Comparison of ENCODE assay signal across 32 mouse cellular contexts in the genomic region with DNA sequence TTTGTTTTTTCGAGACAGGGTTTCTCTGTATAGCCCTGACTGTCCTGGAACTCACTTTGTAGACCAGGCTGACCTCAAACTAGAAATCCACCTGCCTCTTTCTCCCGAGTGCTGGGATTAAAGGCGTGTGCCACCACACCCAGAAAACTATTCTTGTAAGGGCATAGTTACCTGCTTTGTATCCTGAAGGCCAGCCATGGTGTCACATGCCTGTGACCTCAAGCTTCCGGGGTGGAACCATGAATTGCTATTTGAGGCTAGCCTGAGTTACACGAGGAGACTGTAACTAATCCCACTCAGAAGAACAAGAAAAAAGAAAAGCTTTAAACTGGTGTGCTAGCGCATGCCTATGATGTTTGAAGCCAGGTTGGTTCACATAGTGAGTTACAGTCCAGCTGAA. TPM values are rescaled to one million over a fixed set of nuclear protein-coding genes. Genes with fewer than 3 reads are reported as not detected.
DNase-seq lines count a peak whose midpoint lies in the region; ATAC-seq and TF ChIP-seq lines count a peak whose summit lies in the region.
"Had no signal": no experiment of that assay in that cellular context is flagged by ENCODE, and none has a peak within 500 bp of the region (broad histone marks: within the 10 kb centered on the region; RNA-seq: fewer than 3 reads in every experiment).

No protein-coding gene starts in this region.

- H3K36me3 ChIP-seq in ES-E14 (ENCODE audit: control insufficient read depth, insufficient read depth, low read length, poor library complexity, severe bottlenecking), result peaks cover 46% of the 10 kb centered on the region
- peaks cover 45% of the 10 kb centered on the region for H3K36me3 ChIP-seq in midbrain, embryonic 16.5 days (ENCODE audit: control insufficient read depth, insufficient read depth, low read length)

- H3K9ac ChIP-seq in ES-E14 (ENCODE audit: insufficient read depth, low read depth, low read length, poor library complexity, severe bottlenecking), result no peak overlapping the region; the same call in 1 of the 2 replicates
- no peak overlapping the region for H3K9ac ChIP-seq in midbrain, embryonic 16.5 days (ENCODE audit: low read depth, low read length)
- H3K9ac ChIP-seq: embryonic facial prominence, embryonic 13.5 days; embryonic facial prominence, embryonic 15.5 days; forebrain, embryonic 12.5 days had no signal

- H3K9me3 ChIP-seq in ES-E14 (ENCODE audit: control insufficient read depth, insufficient read depth, low read depth, low read length), result no peaks in the 10 kb centered on the region
- no peaks in the 10 kb centered on the region for H3K9me3 ChIP-seq in midbrain, embryonic 16.5 days (replicated peaks; ENCODE audit: control insufficient read depth, low read length, poor library complexity, severe bottlenecking)
- H3K9me3 ChIP-seq: embryonic facial prominence, embryonic 13.5 days; embryonic facial prominence, embryonic 15.5 days; forebrain, embryonic 10.5 days; forebrain, embryonic 12.5 days had no signal

- no peaks in the 10 kb centered on the region for H3K27me3 ChIP-seq in midbrain, embryonic 16.5 days (ENCODE audit: control insufficient read depth, insufficient read depth, low read depth, low read length)
- H3K27me3 ChIP-seq: CH12.LX; embryonic facial prominence, embryonic 13.5 days; embryonic facial prominence, embryonic 15.5 days; forebrain, embryonic 12.5 days had no signal

- no peak for ATAC-seq in midbrain, embryonic 16.5 days
- ATAC-seq: CD4-positive, CD25-positive, alpha-beta regulatory T cell, adult 4 months; forebrain, embryonic 14.5 days; forebrain, embryonic 16.5 days had no signal

- intact Hi-C loops in heart, postnatal 10 days (cut with DNase I), result no loop called here

- peak overlapping the region; percentile 27; the same call in 1 of the 2 replicates for H3K27ac ChIP-seq in ES-E14 (ENCODE audit: insufficient read depth, low read depth, low read length, poor library complexity, severe bottlenecking)
- H3K27ac ChIP-seq in midbrain, embryonic 16.5 days (ENCODE audit: low read length), result no peak overlapping the region
- H3K27ac ChIP-seq: embryonic facial prominence, embryonic 13.5 days; embryonic facial prominence, embryonic 15.5 days; forebrain, embryonic 10.5 days; forebrain, embryonic 12.5 days had no signal

- peak; percentile 25 for DNase-seq in heart, adult 11 months
- no peak for DNase-seq in heart, postnatal 10 days
- DNase-seq in ES-E14 (ENCODE audit: low read depth, low spot score), result no peak
- DNase-seq in ZHBTc4 (ENCODE audit: low read depth, low spot score), result peak; percentile 87
- DNase-seq in urinary bladder, postnatal 36 days (ENCODE audit: low spot score in 2 of 2), result no peak
- DNase-seq: adrenal gland, adult 2 months; adrenal gland, postnatal 10 days; adrenal gland, postnatal 25 days; B cell, adult 2 months; cerebellum, adult 11 months; cerebellum, adult 18-20 months; cerebellum, adult 8-10 months; cerebellum, adult 9-11 months; cerebellum, postnatal 14 days; cerebellum, postnatal 36 days; embryo, embryonic 11 days had no signal

- H3K4me3 ChIP-seq in ES-E14 (ENCODE audit: insufficient read depth in 1 of 2, low read depth in 1 of 2, low read length in 2 of 2, poor library complexity in 1 of 2, severe bottlenecking in 1 of 2), result no peak overlapping the region
- no peak overlapping the region for H3K4me3 ChIP-seq in midbrain, embryonic 16.5 days (ENCODE audit: low read depth, low read length)
- H3K4me3 ChIP-seq: embryonic facial prominence, embryonic 13.5 days; embryonic facial prominence, embryonic 15.5 days; erythroblast, embryonic 14.5 days; forebrain, embryonic 10.5 days; forebrain, embryonic 12.5 days had no signal

- in situ Hi-C loops in ES-E14 (cut with MboI; ENCODE audit: low sequenced_read_pairs in 2 of 2, unreplicated experiment in 2 of 2), result no loop called here

- H3K4me2 ChIP-seq in midbrain, embryonic 16.5 days (ENCODE audit: low read length), result no peak overlapping the region
- H3K4me2 ChIP-seq: embryonic facial prominence, embryonic 13.5 days; embryonic facial prominence, embryonic 15.5 days; forebrain, embryonic 12.5 days had no signal

- H3K4me1 ChIP-seq in ES-E14 (ENCODE audit: control insufficient read depth in 2 of 2, insufficient read depth in 2 of 2, low read length in 2 of 2, poor library complexity in 1 of 2), result peaks cover 20 to 29% of the 10 kb centered on the region in 2 experiments
- H3K4me1 ChIP-seq in midbrain, embryonic 16.5 days (ENCODE audit: control insufficient read depth, insufficient read depth, low read length), result no peaks in the 10 kb centered on the region
- H3K4me1 ChIP-seq: embryonic facial prominence, embryonic 13.5 days; embryonic facial prominence, embryonic 15.5 days; forebrain, embryonic 10.5 days; forebrain, embryonic 12.5 days had no signal

- 88% methylated on average over 6 of the region's 6 CpGs for WGBS in midbrain, embryonic 16.5 days

TF ChIP-seq in ES-E14, 5 proteins besides CTCF, POLR2A, EP300 and RAD21:
- TF ChIP-seq CHD2 (IDR thresholded peaks at IDR 0.05; ENCODE audit: low read depth, low read length) (no peak), ZC3H11A (IDR thresholded peaks at IDR 0.05; ENCODE audit: borderline replicate concordance, low read depth, low read length) (no peak), ZNF384 (IDR thresholded peaks at IDR 0.05; ENCODE audit: low read depth, low read length) (no peak), HCFC1 (IDR thresholded peaks at IDR 0.05; ENCODE audit: borderline replicate concordance, insufficient read depth, low read length) (no peak), MAFK (IDR thresholded peaks at IDR 0.05; ENCODE audit: insufficient read depth, low read depth, low read length) (no peak)

RNA-seq across cellular contexts. Expression of gene Tmprss12, which starts 24.3 kb away (rescaled TPM):
- not detected for total RNA-seq in heart, postnatal 10 days (2021)
- total RNA-seq in ES-E14 (2012; rRNA removed), result 1.5 and 1.6 TPM in 2 replicates
- polyA plus RNA-seq in midbrain, embryonic 16.5 days (2015; fragmentation: Nextera tagmentation; extraction: Ambion mirVana), result not detected in 2 replicates
- total RNA-seq: adrenal gland, adult 2 months; adrenal gland, postnatal 10 days; adrenal gland, postnatal 25 days; adrenal gland, postnatal 4 days; CH12.LX; common myeloid progenitor, adult 5-6 weeks; MEL had no signal
- polyA plus RNA-seq: adrenal gland, adult 2 months; brain, embryonic 14.5 days; CD4-positive, CD25-positive, alpha-beta regulatory T cell, adult 4 months; embryonic facial prominence, embryonic 11.5 days; embryonic facial prominence, embryonic 13.5 days; embryonic facial prominence, embryonic 15.5 days; erythroblast, embryonic 14.5 days; forebrain, embryonic 10.5 days; forebrain, embryonic 12.5 days; forebrain, embryonic 14.5 days; forebrain, embryonic 16.5 days; frontal cortex, adult 2 months had no signal

RNA-seq across cellular contexts. Expression of gene Atf1, which starts 28.8 kb away (rescaled TPM):
- total RNA-seq in heart, postnatal 10 days (2021), result 10 to 100 TPM; 45.8 to 52.5 TPM
- total RNA-seq in ES-E14 (2012; rRNA removed), result 26.4 and 47.2 TPM in 2 replicates
- 11.4 and 15.2 TPM in 2 replicates for polyA plus RNA-seq in midbrain, embryonic 16.5 days (2015; fragmentation: Nextera tagmentation; extraction: Ambion mirVana)

RNA-seq across cellular contexts. Expression of gene Mettl7a1, which starts 47.6 kb away (rescaled TPM):
- total RNA-seq in heart, postnatal 10 days (2021), result 10 to 100 TPM; 19.6 to 22.9 TPM
- total RNA-seq in ES-E14 (2012; rRNA removed), result 11.6 and 21.7 TPM in 2 replicates
- 3.7 and 4.8 TPM in 2 replicates for polyA plus RNA-seq in midbrain, embryonic 16.5 days (2015; fragmentation: Nextera tagmentation; extraction: Ambion mirVana)

Comparison
In these comparisons a context has a peak if more than half of its experiments do, and no peak if none do; other contexts are left out.
1. DNase-seq: peak in heart, adult 11 months (single experiment) and ZHBTc4 (single experiment); none in heart, postnatal 10 days (0 of 2), ES-E14 (single experiment) and urinary bladder, postnatal 36 days (0 of 2).